Mouse (Mus musculus) embryonic facial prominence, embryonic 12.5 days (tissue): ENCODE data around the gene Serpina3m. TPM values are rescaled to one million over a fixed set of nuclear protein-coding genes. Genes with fewer than 3 reads are reported as not detected.

Experiments
- ATAC-seq: fragments of 200-750 bp; cut with Nextera tagmentation; 2 replicates; pipeline ENCODE4 v1.8.0; 2017; ENCODE audit not compliant: insufficient number of reproducible peaks, insufficient read depth, low FRiP score, low TSS enrichment
- H3K27ac ChIP-seq: fragments of 300-500 bp; sonication (generic); 2 replicates; pipeline ENCODE4 v1.5.1; 2016; ENCODE audit warnings: mild to moderate bottlenecking
- H3K27me3 ChIP-seq: fragments of 300-500 bp; sonication (generic); 2 replicates; pipeline ENCODE4 v1.6.1; 2016; ENCODE audit warnings: mild to moderate bottlenecking, moderate library complexity
- H3K36me3 ChIP-seq: fragments of 300-500 bp; sonication (generic); 2 replicates; pipeline ENCODE4 v1.6.1; 2016; ENCODE audit warnings: mild to moderate bottlenecking
- H3K4me1 ChIP-seq: fragments of 300-500 bp; sonication (generic); 2 replicates; pipeline ENCODE4 v1.6.1; 2016
- H3K4me2 ChIP-seq: fragments of 300-500 bp; sonication (generic); replicated peaks from 2 replicates; pipeline ENCODE4 v1.6.1; 2016; ENCODE audit warnings: mild to moderate bottlenecking, moderate library complexity
- H3K4me3 ChIP-seq: fragments of 300-500 bp; sonication (generic); 2 replicates; pipeline ENCODE4 v1.5.1; 2016; ENCODE audit warnings: mild to moderate bottlenecking
- H3K9ac ChIP-seq: fragments of 300-500 bp; sonication (generic); 2 replicates; pipeline ENCODE4 v1.6.1; 2016; ENCODE audit warnings: mild to moderate bottlenecking, moderate library complexity
- H3K9me3 ChIP-seq: fragments of 300-500 bp; sonication (generic); 2 replicates; pipeline ENCODE4 v1.6.1; 2016; ENCODE audit warnings: mild to moderate bottlenecking, moderate library complexity
- WGBS: fragments of 180-500 bp; shearing (Covaris S2); methylation state at CpG from one replicate; pipeline ENCODE4 v1.1.7; 2016; 5-methylcytosine and 5-hydroxymethylcytosine counted together
- polyA plus RNA-seq: library from polyadenylated mRNA; unstranded; fragments of >200 nt; fragmentation: Nextera tagmentation; extraction: Ambion mirVana; gene quantifications from 2 replicates; pipeline ENCODE4 v1.2.1, GENCODE M21; 2016

Gene Serpina3m
- polyA plus RNA-seq, 1 experiment from 2014 or later, result not detected

DNA sequence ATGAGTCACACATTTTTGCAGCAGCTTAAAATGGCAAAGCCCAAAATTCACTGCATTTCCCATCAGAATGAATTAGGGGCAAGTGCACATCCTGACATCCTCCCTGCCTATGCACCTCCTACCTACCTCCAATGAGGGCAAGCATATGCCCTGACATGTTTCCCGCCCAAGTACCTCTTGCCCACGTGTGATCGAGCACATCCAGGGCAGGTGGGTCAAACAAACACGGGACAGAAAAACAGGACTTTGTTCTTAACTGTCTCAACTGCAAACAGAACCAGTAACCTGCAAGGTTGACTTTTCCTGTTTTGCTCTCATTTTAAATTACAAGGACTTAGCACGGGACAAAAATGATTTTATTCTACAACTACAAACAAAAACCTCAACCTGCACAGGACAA lies 65.7 kb downstream of the Serpina3m start:
- no peaks in the 10 kb centered on the region for H3K27me3 ChIP-seq
- H3K4me1 ChIP-seq, result no peaks in the 10 kb centered on the region
- no peaks in the 10 kb centered on the region for H3K9me3 ChIP-seq
- H3K27ac ChIP-seq, result no peak overlapping the region
- ATAC-seq, result no peak
- WGBS, result 72% methylated on average over 5 of the region's 5 CpGs
- H3K4me2 ChIP-seq, result no peak overlapping the region
- no peak overlapping the region for H3K4me3 ChIP-seq
- no peak overlapping the region for H3K9ac ChIP-seq
- H3K36me3 ChIP-seq, result no peaks in the 10 kb centered on the region

- no peaks in the 10 kb centered on the region for H3K4me1 ChIP-seq
- no peaks in the 10 kb centered on the region for H3K9me3 ChIP-seq
- H3K4me3 ChIP-seq, result no peak within 1 kb of the TSS
- no peak within 1 kb of the TSS for H3K27ac ChIP-seq
- H3K9ac ChIP-seq, result no peak within 1 kb of the TSS
- H3K36me3 ChIP-seq, result no peaks in the 10 kb centered on the region
- no peak within 1 kb of the TSS for H3K4me2 ChIP-seq
- 59% methylated on average over 4 of the region's 4 CpGs for WGBS
- ATAC-seq, result no peak
- H3K27me3 ChIP-seq, result no peaks in the 10 kb centered on the region
Observed at GRCm38 (mm10) chr12:104406454-104406885, 68.2 kb downstream of the Serpina3m start, which contains the start of gene Serpina3n. Gene Serpina3n (plus strand): TSS chr12:104406729.

DNA sequence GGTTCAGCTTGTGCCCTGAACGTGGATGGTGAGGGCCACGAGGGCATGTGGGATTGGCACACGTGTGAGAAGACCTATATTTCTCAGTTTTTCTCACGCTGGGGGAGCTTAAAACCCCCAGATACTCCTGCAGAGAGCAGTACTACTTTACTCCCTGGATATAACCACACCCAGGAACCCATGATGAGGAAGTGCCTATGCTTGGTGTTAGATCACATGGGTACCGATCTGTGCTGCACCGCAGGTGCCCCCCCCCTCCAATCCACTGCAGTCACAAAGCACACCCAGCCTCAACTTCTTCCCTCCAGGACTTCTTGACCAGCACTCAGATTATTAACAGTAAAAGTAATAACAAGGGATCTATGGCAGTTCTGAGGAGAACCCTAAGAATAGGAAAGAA lies 74.2 kb downstream of the Serpina3m start:
- H3K27me3 ChIP-seq, result no peaks in the 10 kb centered on the region
- ATAC-seq, result no peak
- no peaks in the 10 kb centered on the region for H3K9me3 ChIP-seq
- no peaks in the 10 kb centered on the region for H3K4me1 ChIP-seq
- H3K4me2 ChIP-seq, result no peak overlapping the region
- no peaks in the 10 kb centered on the region for H3K36me3 ChIP-seq
- WGBS, result 89% methylated on average over 6 of the region's 6 CpGs
- no peak overlapping the region for H3K4me3 ChIP-seq
- H3K9ac ChIP-seq, result no peak overlapping the region
- H3K27ac ChIP-seq, result no peak overlapping the region

DNA sequence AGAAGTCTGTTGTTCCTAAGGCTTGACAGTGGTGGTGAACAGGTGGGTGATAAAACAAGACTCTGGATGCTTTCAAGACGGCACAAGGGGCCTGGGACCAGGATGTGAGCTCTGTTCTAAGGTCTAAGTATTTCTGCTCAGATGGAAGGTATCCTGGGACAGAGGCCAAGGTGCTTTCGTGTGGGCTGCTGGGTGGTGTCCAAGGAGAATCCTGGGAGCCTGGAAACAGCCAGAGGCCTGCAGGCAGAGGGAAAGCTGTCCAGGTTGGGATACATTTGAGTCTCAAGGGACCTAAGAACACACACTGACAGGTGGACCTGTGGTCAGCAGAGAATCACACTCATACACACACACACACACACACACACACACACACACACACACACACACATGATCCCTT lies 76.3 kb downstream of the Serpina3m start:
- H3K9ac ChIP-seq, result no peak overlapping the region
- H3K27ac ChIP-seq, result no peak overlapping the region
- H3K27me3 ChIP-seq, result no peaks in the 10 kb centered on the region
- H3K4me3 ChIP-seq, result no peak overlapping the region
- H3K9me3 ChIP-seq, result no peaks in the 10 kb centered on the region
- no peaks in the 10 kb centered on the region for H3K36me3 ChIP-seq
- ATAC-seq, result no peak
- H3K4me2 ChIP-seq, result no peak overlapping the region
- 64% methylated on average over 2 of the region's 2 CpGs for WGBS
- no peaks in the 10 kb centered on the region for H3K4me1 ChIP-seq

DNA sequence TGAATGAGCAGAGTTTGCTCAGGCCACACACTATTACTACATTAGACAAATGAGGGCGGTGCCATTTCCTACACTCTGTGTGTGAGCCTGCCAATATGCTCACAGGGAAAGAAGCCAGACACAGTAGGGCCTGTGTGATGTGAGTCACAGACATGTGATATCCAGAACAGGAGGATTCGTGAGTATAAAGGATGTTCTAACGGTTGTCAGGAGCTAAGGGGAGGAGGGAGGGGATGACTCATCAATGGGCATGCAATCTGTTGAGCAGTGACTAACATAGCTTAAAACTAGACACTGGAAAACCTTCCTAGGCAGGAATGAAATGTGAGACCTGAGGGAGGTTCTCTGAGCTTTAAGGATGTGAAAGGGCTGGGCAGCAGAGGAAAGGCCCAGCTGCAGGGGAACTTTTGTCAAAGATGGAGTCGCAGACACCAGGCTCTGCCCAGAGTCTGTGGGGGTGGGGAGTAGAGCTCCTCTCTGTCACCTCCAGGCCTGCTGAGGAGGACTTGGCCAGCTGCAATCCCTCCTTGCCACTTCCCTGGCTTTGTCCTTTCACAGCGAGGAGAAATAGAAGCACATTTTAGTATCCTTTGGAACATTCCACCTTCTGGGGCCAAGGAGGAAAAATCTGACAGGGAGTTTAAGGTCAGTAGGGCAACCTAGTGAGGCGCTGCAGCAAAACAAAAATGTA lies 77.5 kb downstream of the Serpina3m start:
- Histone ChIP-seq H3K36me3 (no peaks in the 10 kb centered on the region), H3K4me2 (no peak overlapping the region), H3K9ac (no peak overlapping the region), H3K27ac (no peak overlapping the region), H3K4me1 (no peaks in the 10 kb centered on the region), H3K9me3 (no peaks in the 10 kb centered on the region), H3K27me3 (peaks cover 2% of the 10 kb centered on the region; the same call in 1 of the 2 replicates), H3K4me3 (no peak overlapping the region)
- WGBS, result 41% methylated on average over 6 of the region's 6 CpGs
- no peak for ATAC-seq

- H3K27me3 ChIP-seq, result peaks cover 3% of the 10 kb centered on the region; the same call in 1 of the 2 replicates
- no peak overlapping the region for H3K27ac ChIP-seq
- no peaks in the 10 kb centered on the region for H3K36me3 ChIP-seq
- WGBS, result 19% methylated on average over 15 of the region's 17 CpGs
- no peaks in the 10 kb centered on the region for H3K9me3 ChIP-seq
- H3K4me3 ChIP-seq, result peak overlapping the region; percentile 25
- peak overlapping the region; percentile 49 for H3K4me2 ChIP-seq
- H3K9ac ChIP-seq, result no peak overlapping the region
- peak; percentile 17; the same call in 1 of the 2 replicates for ATAC-seq
- H3K4me1 ChIP-seq, result no peaks in the 10 kb centered on the region
Observed at GRCm38 (mm10) chr12:104418340-104419135, 80.3 kb downstream of the Serpina3m start.

GRCm38 (mm10) chr12:104419136-104419462 lies 80.8 kb downstream of the Serpina3m start:
- no peaks in the 10 kb centered on the region for H3K4me1 ChIP-seq
- H3K27me3 ChIP-seq, result peaks cover 3% of the 10 kb centered on the region; the same call in 1 of the 2 replicates
- no peaks in the 10 kb centered on the region for H3K36me3 ChIP-seq
- ATAC-seq, result peak; percentile 23; the same call in 1 of the 2 replicates
- H3K9ac ChIP-seq, result no peak overlapping the region
- H3K9me3 ChIP-seq, result no peaks in the 10 kb centered on the region
- H3K4me3 ChIP-seq, result no peak overlapping the region
- H3K27ac ChIP-seq, result no peak overlapping the region
- 7% methylated on average over 2 of the region's 2 CpGs for WGBS
- no peak overlapping the region for H3K4me2 ChIP-seq

- H3K4me1 ChIP-seq, result no peaks in the 10 kb centered on the region
- peaks cover 3% of the 10 kb centered on the region; the same call in 1 of the 2 replicates for H3K27me3 ChIP-seq
- H3K9me3 ChIP-seq, result no peaks in the 10 kb centered on the region
- H3K9ac ChIP-seq, result no peak overlapping the region
- 73% methylated on average over 11 of the region's 11 CpGs for WGBS
- H3K36me3 ChIP-seq, result no peaks in the 10 kb centered on the region
- no peak for ATAC-seq
- no peak overlapping the region for H3K4me3 ChIP-seq
- no peak overlapping the region for H3K4me2 ChIP-seq
- H3K27ac ChIP-seq, result no peak overlapping the region
Observed at GRCm38 (mm10) chr12:104422615-104423392, 84.5 kb downstream of the Serpina3m start.

DNA sequence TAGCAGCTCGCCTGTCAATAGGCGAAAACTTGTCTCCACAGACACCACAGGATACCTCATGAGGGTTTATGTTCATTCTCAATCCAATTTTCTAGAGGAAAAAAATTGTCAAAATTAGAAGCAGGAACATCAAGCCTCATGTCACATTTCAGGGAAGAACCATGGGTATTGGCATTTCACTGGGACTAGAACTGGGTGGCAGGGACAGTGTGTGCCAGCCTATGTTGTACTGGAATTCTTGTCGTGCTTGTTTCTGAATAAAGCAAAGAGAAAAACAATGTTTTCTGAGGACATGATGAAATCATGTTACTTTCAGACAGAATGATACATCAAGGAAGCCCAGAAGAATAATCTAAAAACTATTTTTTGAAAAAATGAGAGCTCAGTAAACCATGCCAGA lies 87.3 kb downstream of the Serpina3m start:
- Histone ChIP-seq H3K4me2 (no peak overlapping the region), H3K4me1 (no peaks in the 10 kb centered on the region), H3K36me3 (no peaks in the 10 kb centered on the region), H3K4me3 (no peak overlapping the region), H3K9me3 (no peaks in the 10 kb centered on the region), H3K27ac (no peak overlapping the region), H3K9ac (no peak overlapping the region), H3K27me3 (peaks cover 3% of the 10 kb centered on the region; the same call in 1 of the 2 replicates)
- 75% methylated on average over 3 of the region's 3 CpGs for WGBS
- no peak for ATAC-seq

DNA sequence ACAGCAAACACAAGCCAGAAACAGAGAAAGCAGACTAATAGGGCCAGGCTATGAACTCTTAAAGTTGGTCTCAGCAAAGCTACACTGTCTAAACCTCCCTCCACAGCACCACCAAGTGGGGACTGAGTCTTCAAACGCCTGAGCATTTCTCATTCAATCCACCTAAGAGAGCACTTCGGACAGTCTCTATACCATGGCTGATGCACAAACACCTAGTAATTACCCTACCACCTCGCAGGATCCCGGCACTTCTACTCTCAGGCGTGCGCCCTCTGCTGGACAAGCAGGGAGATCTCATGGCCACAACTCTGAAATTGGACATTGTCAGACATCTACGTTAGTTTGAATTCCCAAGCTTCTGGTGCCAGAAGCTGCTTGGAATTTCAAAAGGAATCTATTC lies 88.6 kb downstream of the Serpina3m start:
- Histone ChIP-seq H3K27me3 (no peaks in the 10 kb centered on the region), H3K9ac (no peak overlapping the region), H3K27ac (no peak overlapping the region), H3K4me3 (no peak overlapping the region), H3K4me1 (no peaks in the 10 kb centered on the region), H3K36me3 (no peaks in the 10 kb centered on the region), H3K9me3 (no peaks in the 10 kb centered on the region), H3K4me2 (no peak overlapping the region)
- 8% methylated on average over 7 of the region's 7 CpGs for WGBS
- ATAC-seq, result no peak

DNA sequence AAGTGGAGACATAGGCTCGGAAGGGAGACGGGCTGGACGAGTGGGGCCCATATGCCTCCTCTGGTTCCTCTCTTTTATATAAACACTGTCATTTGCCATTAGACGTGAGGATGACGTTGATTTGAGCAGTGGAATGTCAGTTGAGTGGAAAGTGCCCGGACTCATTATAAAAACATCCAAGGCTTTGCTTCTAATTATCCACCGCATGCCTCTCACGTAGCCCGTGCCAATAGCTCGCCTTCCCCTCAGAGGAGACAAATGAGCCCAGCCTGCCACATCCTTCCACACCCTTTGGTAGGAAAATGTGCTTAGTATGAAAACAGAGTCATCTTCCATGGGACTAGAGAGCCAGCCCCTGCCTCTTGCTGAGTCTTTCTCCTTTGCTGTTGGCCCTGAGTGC lies 93.1 kb downstream of the Serpina3m start:
- WGBS, result 38% methylated on average over 10 of the region's 10 CpGs
- Histone ChIP-seq H3K4me1 (no peaks in the 10 kb centered on the region), H3K4me2 (no peak overlapping the region), H3K27ac (no peak overlapping the region; the same call in 1 of the 2 replicates), H3K9me3 (no peaks in the 10 kb centered on the region), H3K27me3 (no peaks in the 10 kb centered on the region), H3K4me3 (no peak overlapping the region), H3K9ac (no peak overlapping the region), H3K36me3 (no peaks in the 10 kb centered on the region)
- ATAC-seq, result peak; percentile 43; the same call in 1 of the 2 replicates
